Mouse (Mus musculus) hindbrain, postnatal 0 days (tissue): ENCODE results near the gene Rad54l2. TPM values are rescaled to one million over a fixed set of nuclear protein-coding genes. Genes with fewer than 3 reads are reported as not detected.

Experiments
- ATAC-seq: fragments of 200-750 bp; cut with Nextera tagmentation; 2 replicates; pipeline ENCODE4 v1.8.0; 2017; ENCODE audit warnings: mild to moderate bottlenecking, moderate TSS enrichment, moderate library complexity
- DNase-seq: peaks from one replicate; pipeline ENCODE4 v3.0.0-alpha.2; 2015; ENCODE audit warnings: low spot score
- H3K27ac ChIP-seq: fragments of 300-500 bp; sonication (generic); 2 replicates; pipeline ENCODE4 v1.5.1; 2014; ENCODE audit warnings: mild to moderate bottlenecking
- H3K27me3 ChIP-seq: fragments of 300-500 bp; sonication (generic); 2 replicates; pipeline ENCODE4 v1.6.1; 2014; ENCODE audit warnings: low read length, mixed read lengths; ENCODE audit not compliant: insufficient read depth
- H3K36me3 ChIP-seq: fragments of 300-500 bp; sonication (generic); 2 replicates; pipeline ENCODE4 v1.6.1; 2014; ENCODE audit warnings: low read length, mixed read lengths; ENCODE audit not compliant: insufficient read depth
- H3K4me1 ChIP-seq: fragments of 300-500 bp; sonication (generic); 2 replicates; pipeline ENCODE4 v1.6.1; 2014; ENCODE audit warnings: antibody characterized with exemption, low read length, mixed read lengths; ENCODE audit not compliant: insufficient read depth
- H3K4me2 ChIP-seq: fragments of 300-500 bp; sonication (generic); 2 replicates; pipeline ENCODE4 v1.6.1; 2014; ENCODE audit warnings: low read depth, mild to moderate bottlenecking, low read length, moderate library complexity, mixed read lengths
- H3K4me3 ChIP-seq: fragments of 300-500 bp; sonication (generic); 2 replicates; pipeline ENCODE4 v1.5.1; 2014; ENCODE audit warnings: low read length
- H3K9ac ChIP-seq: fragments of 300-500 bp; sonication (generic); replicated peaks from 2 replicates; pipeline ENCODE4 v1.6.1; 2014; ENCODE audit warnings: mild to moderate bottlenecking, low read length, moderate library complexity, mixed read lengths
- H3K9me3 ChIP-seq: fragments of 300-500 bp; sonication (generic); 2 replicates; pipeline ENCODE4 v1.6.1; 2016; ENCODE audit warnings: low read length, mixed read lengths
- CTCF ChIP-seq: IDR thresholded peaks from 2 replicates; pipeline ENCODE4 v1.5.1; 2016; ENCODE audit warnings: antibody characterized with exemption, control low read depth, low read depth
- whole genome bisulfite sequencing: fragments of 180-500 bp; shearing (Covaris S2); extraction: QIAGEN DNeasy Blood & Tissue Kit; methylation state at CpG from one replicate; pipeline ENCODE4 v1.1.7; 2014; 5-methylcytosine and 5-hydroxymethylcytosine counted together
- polyA plus RNA-seq: library from polyadenylated mRNA; unstranded; fragments of >200 nt; fragmentation: Nextera tagmentation; extraction: Ambion mirVana; gene quantifications from 2 replicates; pipeline ENCODE4 v1.2.1, GENCODE M21; 2015
- total RNA-seq: library from RNA; depleted of rRNA; stranded (reverse); fragments of >200 nt; gene quantifications from 2 replicates; pipeline ENCODE4 v1.2.3, GENCODE M21; 2014

Gene Rad54l2
- total and polyA plus RNA-seq, 2 experiments from 2014 or later: 4.6 to 32.1 TPM

DNA sequence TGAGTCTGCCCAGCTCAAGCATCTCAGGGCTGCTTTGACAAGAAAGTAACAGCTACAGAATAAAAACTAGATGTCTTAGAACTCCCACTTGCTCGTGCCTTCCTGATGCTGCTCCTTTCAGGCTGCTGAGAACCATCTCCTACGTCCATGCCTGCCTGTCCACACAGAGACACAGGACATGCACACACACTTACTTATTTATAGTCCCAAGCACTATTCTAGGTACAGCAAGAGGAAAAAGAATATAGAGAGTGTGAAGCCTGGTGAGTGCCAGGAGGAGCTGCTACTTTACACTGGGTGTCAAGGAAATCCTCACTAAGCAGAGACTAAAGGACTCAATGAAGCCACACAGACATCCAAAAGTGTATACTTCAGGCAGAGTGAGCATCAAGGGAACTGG lies 34.7 kb downstream of the Rad54l2 start:
- H3K27ac ChIP-seq: no peak overlapping the region
- DNase-seq (no peak), ATAC-seq (no peak)
- H3K4me1 ChIP-seq: no peaks in the 10 kb centered on the region
- TF ChIP-seq CTCF: no peak
- H3K36me3 ChIP-seq: no peaks in the 10 kb centered on the region
- H3K4me3 ChIP-seq: no peak overlapping the region
- 91% methylated on average over 2 of the region's 2 CpGs for WGBS
- H3K27me3 ChIP-seq: no peaks in the 10 kb centered on the region
- no peak overlapping the region for H3K9ac ChIP-seq
- H3K9me3 ChIP-seq: no peaks in the 10 kb centered on the region
- no peak overlapping the region for H3K4me2 ChIP-seq

DNA sequence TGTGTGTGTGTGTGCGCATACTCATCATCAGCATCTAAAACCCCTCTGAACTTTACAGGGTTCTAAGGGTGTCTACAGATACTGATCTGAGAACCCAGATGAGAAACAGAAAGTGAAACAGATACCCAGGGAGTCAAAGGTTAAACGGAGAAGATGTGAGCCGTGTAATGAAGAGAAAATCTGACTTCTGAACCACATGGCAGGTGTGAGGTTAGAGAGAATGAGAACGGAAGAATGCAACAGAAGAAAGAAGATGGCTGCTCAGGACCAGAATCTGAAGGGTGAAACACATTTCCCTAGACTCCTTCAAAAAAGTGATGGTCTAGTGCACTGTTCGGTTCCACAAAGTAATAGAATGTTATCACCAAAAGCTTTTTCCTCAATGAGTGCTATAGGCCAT lies 36.9 kb downstream of the Rad54l2 start:
- WGBS: 94% methylated on average over 5 of the region's 5 CpGs
- Histone ChIP-seq H3K27me3 (no peaks in the 10 kb centered on the region), H3K9me3 (no peaks in the 10 kb centered on the region), H3K4me2 (no peak overlapping the region), H3K4me3 (no peak overlapping the region), H3K27ac (no peak overlapping the region), H3K4me1 (no peaks in the 10 kb centered on the region), H3K9ac (no peak overlapping the region), H3K36me3 (no peaks in the 10 kb centered on the region)
- DNase-seq (no peak), ATAC-seq (no peak)
- no peak for TF ChIP-seq CTCF

- H3K4me2 ChIP-seq: no peak overlapping the region
- WGBS: 90% methylated on average over 1 of the region's 1 CpGs
- ATAC-seq (no peak), DNase-seq (no peak)
- TF ChIP-seq CTCF: no peak
- no peak overlapping the region for H3K9ac ChIP-seq
- no peak overlapping the region for H3K27ac ChIP-seq
- no peaks in the 10 kb centered on the region for H3K4me1 ChIP-seq
- no peaks in the 10 kb centered on the region for H3K27me3 ChIP-seq
- H3K9me3 ChIP-seq: no peaks in the 10 kb centered on the region
- no peaks in the 10 kb centered on the region for H3K36me3 ChIP-seq
- no peak overlapping the region for H3K4me3 ChIP-seq
Measured at GRCm38 (mm10) chr9:106739962-106740361, 49.0 kb downstream of the Rad54l2 start.

GRCm38 (mm10) chr9:106739056-106739455 lies 49.9 kb downstream of the Rad54l2 start:
- ATAC-seq (no peak), DNase-seq (no peak)
- no peaks in the 10 kb centered on the region for H3K4me1 ChIP-seq
- no peak overlapping the region for H3K4me3 ChIP-seq
- WGBS: 85% methylated on average over 1 of the region's 1 CpGs
- no peak for TF ChIP-seq CTCF
- no peak overlapping the region for H3K4me2 ChIP-seq
- no peaks in the 10 kb centered on the region for H3K9me3 ChIP-seq
- no peaks in the 10 kb centered on the region for H3K36me3 ChIP-seq
- H3K27me3 ChIP-seq: no peaks in the 10 kb centered on the region
- no peak overlapping the region for H3K9ac ChIP-seq
- no peak overlapping the region for H3K27ac ChIP-seq

- ATAC-seq: no peak
- Histone ChIP-seq H3K4me3 (no peak overlapping the region), H3K27me3 (no peaks in the 10 kb centered on the region), H3K9ac (no peak overlapping the region), H3K9me3 (no peaks in the 10 kb centered on the region), H3K4me1 (no peaks in the 10 kb centered on the region), H3K27ac (no peak overlapping the region), H3K36me3 (no peaks in the 10 kb centered on the region), H3K4me2 (no peak overlapping the region)
- TF ChIP-seq CTCF: no peak
- 95% methylated on average over 2 of the region's 2 CpGs for WGBS
- no peak for DNase-seq
Measured at GRCm38 (mm10) chr9:106738199-106738985, 50.6 kb downstream of the Rad54l2 start.

GRCm38 (mm10) chr9:106733690-106734089 lies 55.3 kb downstream of the Rad54l2 start:
- H3K4me3 ChIP-seq: no peak overlapping the region
- no peak overlapping the region for H3K27ac ChIP-seq
- H3K4me1 ChIP-seq: no peaks in the 10 kb centered on the region
- H3K9me3 ChIP-seq: no peaks in the 10 kb centered on the region
- ATAC-seq (no peak), DNase-seq (no peak)
- TF ChIP-seq CTCF: no peak
- no peaks in the 10 kb centered on the region for H3K36me3 ChIP-seq
- WGBS: 86% methylated on average over 2 of the region's 2 CpGs
- H3K4me2 ChIP-seq: no peak overlapping the region
- H3K27me3 ChIP-seq: no peaks in the 10 kb centered on the region
- H3K9ac ChIP-seq: no peak overlapping the region

GRCm38 (mm10) chr9:106729416-106729815 lies 59.6 kb downstream of the Rad54l2 start:
- Histone ChIP-seq H3K9ac (no peak overlapping the region), H3K27ac (no peak overlapping the region), H3K4me1 (no peaks in the 10 kb centered on the region), H3K36me3 (no peaks in the 10 kb centered on the region), H3K4me3 (no peak overlapping the region), H3K9me3 (no peaks in the 10 kb centered on the region), H3K27me3 (no peaks in the 10 kb centered on the region), H3K4me2 (no peak overlapping the region)
- no peak for DNase-seq
- TF ChIP-seq CTCF: no peak
- WGBS: 89% methylated on average over 2 of the region's 2 CpGs
- no peak for ATAC-seq
